Mouse (Mus musculus) thymus, adult 2 months (tissue): ENCODE measurements around the gene Rsph14.

Experiments used
- CTCF ChIP-seq: fragments of 200-500 bp; IDR thresholded peaks from 2 replicates; pipeline ENCODE4 v1.5.1; 2012; ENCODE audit warnings: mild to moderate bottlenecking, control low read depth, low read length, moderate library complexity, borderline replicate concordance; ENCODE audit not compliant: control insufficient read depth, poor library complexity, insufficient read depth; ENCODE audit errors: extremely low read depth
- POLR2A ChIP-seq: fragments of 200-500 bp; IDR thresholded peaks from 2 replicates; pipeline ENCODE4 v1.6.1; 2012; ENCODE audit warnings: mild to moderate bottlenecking, low read length, control low read depth, moderate library complexity; ENCODE audit not compliant: control insufficient read depth, poor library complexity, insufficient read depth; ENCODE audit errors: extremely low read depth

GRCm38 (mm10) chr10:75075665-75076064 lies 43.3 kb upstream of the Rsph14 start:
- TF ChIP-seq POLR2A (no peak), CTCF (no peak)
